Mouse (Mus musculus) forebrain, embryonic 12.5 days (tissue): ENCODE results near the gene Hs3st4. TPM values are rescaled to one million over a fixed set of nuclear protein-coding genes. Genes with fewer than 3 reads are reported as not detected.
A peak's percentile ranks its signal among the peaks of the same experiment; 100 is the strongest.

ENCODE experiments used
- ATAC-seq: fragments of 200-750 bp; cut with Nextera tagmentation; 2 replicates; pipeline ENCODE4 v1.8.0; 2017; ENCODE audit warnings: moderate TSS enrichment; ENCODE audit not compliant: low FRiP score
- H3K27ac ChIP-seq: fragments of 300-500 bp; sonication (generic); 2 replicates; pipeline ENCODE4 v1.5.1; 2016; ENCODE audit warnings: mild to moderate bottlenecking
- H3K27me3 ChIP-seq: fragments of 300-500 bp; sonication (generic); 2 replicates; pipeline ENCODE4 v1.6.1; 2016; ENCODE audit warnings: mild to moderate bottlenecking
- H3K36me3 ChIP-seq: fragments of 300-500 bp; sonication (generic); replicated peaks from 2 replicates; pipeline ENCODE4 v1.6.1; 2016; ENCODE audit warnings: mild to moderate bottlenecking
- H3K4me1 ChIP-seq: fragments of 300-500 bp; sonication (generic); 2 replicates; pipeline ENCODE4 v1.6.1; 2016
- H3K4me2 ChIP-seq: fragments of 300-500 bp; sonication (generic); 2 replicates; pipeline ENCODE4 v1.6.1; 2016; ENCODE audit warnings: mild to moderate bottlenecking, moderate library complexity
- H3K4me3 ChIP-seq: fragments of 300-500 bp; sonication (generic); replicated peaks from 2 replicates; pipeline ENCODE4 v1.5.1; 2016; ENCODE audit warnings: mild to moderate bottlenecking
- H3K9ac ChIP-seq: fragments of 300-500 bp; sonication (generic); 2 replicates; pipeline ENCODE4 v1.6.1; 2016; ENCODE audit warnings: mild to moderate bottlenecking
- H3K9me3 ChIP-seq: fragments of 300-500 bp; sonication (generic); 2 replicates; pipeline ENCODE4 v1.6.1; 2016
- WGBS: fragments of 180-500 bp; shearing (Covaris S2); methylation state at CpG from one replicate; pipeline ENCODE4 v1.1.7; 2016; 5-methylcytosine and 5-hydroxymethylcytosine counted together
- polyA plus RNA-seq: library from polyadenylated mRNA; unstranded; fragments of >200 nt; fragmentation: Nextera tagmentation; extraction: Ambion mirVana; gene quantifications from 2 replicates; pipeline ENCODE4 v1.2.1, GENCODE M21; 2016

Gene Hs3st4
- polyA plus RNA-seq, 1 experiment from 2014 or later: 1.4 TPM

GRCm38 (mm10) chr7:124026908-124027307, 44.2 kb downstream of the Hs3st4 start:
- H3K4me3 ChIP-seq: no peak overlapping the region
- H3K4me2 ChIP-seq: no peak overlapping the region
- H3K4me1 ChIP-seq: no peaks in the 10 kb centered on the region
- no peak for ATAC-seq
- no peak overlapping the region for H3K27ac ChIP-seq
- WGBS: 89% methylated on average over 5 of the region's 5 CpGs
- no peaks in the 10 kb centered on the region for H3K9me3 ChIP-seq
- H3K36me3 ChIP-seq: no peaks in the 10 kb centered on the region
- no peaks in the 10 kb centered on the region for H3K27me3 ChIP-seq
- no peak overlapping the region for H3K9ac ChIP-seq

GRCm38 (mm10) chr7:124032236-124032635, 49.6 kb downstream of the Hs3st4 start:
- H3K36me3 ChIP-seq: no peaks in the 10 kb centered on the region

GRCm38 (mm10) chr7:124033332-124033731, 50.7 kb downstream of the Hs3st4 start:
- Histone ChIP-seq H3K9ac (no peak overlapping the region), H3K4me3 (no peak overlapping the region), H3K27me3 (no peaks in the 10 kb centered on the region), H3K4me2 (no peak overlapping the region), H3K9me3 (no peaks in the 10 kb centered on the region), H3K27ac (no peak overlapping the region), H3K36me3 (no peaks in the 10 kb centered on the region), H3K4me1 (peaks cover 10% of the 10 kb centered on the region)
- 60% methylated on average over 2 of the region's 2 CpGs for WGBS
- ATAC-seq: no peak

More at GRCm38 (mm10) chr7:124032236-124032635, 49.6 kb downstream of the Hs3st4 start:
- WGBS: 39% methylated on average over 2 of the region's 2 CpGs
- H3K27ac ChIP-seq: no peak overlapping the region
- no peak overlapping the region for H3K4me3 ChIP-seq
- H3K9me3 ChIP-seq: no peaks in the 10 kb centered on the region
- no peak for ATAC-seq
- H3K4me1 ChIP-seq: peaks cover 3% of the 10 kb centered on the region
- H3K4me2 ChIP-seq: no peak overlapping the region
- no peak overlapping the region for H3K9ac ChIP-seq
- no peaks in the 10 kb centered on the region for H3K27me3 ChIP-seq

- ATAC-seq: no peak
- WGBS: 30% methylated on average over 5 of the region's 5 CpGs
- H3K4me3 ChIP-seq: no peak overlapping the region
These were observed 54.6 kb downstream of the Hs3st4 start for GRCm38 (mm10) chr7:124037281-124037700.

GRCm38 (mm10) chr7:124039142-124039541, 56.5 kb downstream of the Hs3st4 start:
- no peaks in the 10 kb centered on the region for H3K9me3 ChIP-seq
- H3K27me3 ChIP-seq: no peaks in the 10 kb centered on the region
- no peak for ATAC-seq
- no peaks in the 10 kb centered on the region for H3K36me3 ChIP-seq
- 71% methylated on average over 5 of the region's 5 CpGs for WGBS
- H3K4me2 ChIP-seq: no peak overlapping the region
- H3K4me1 ChIP-seq: peaks cover 10% of the 10 kb centered on the region
- no peak overlapping the region for H3K27ac ChIP-seq
- H3K4me3 ChIP-seq: no peak overlapping the region
- H3K9ac ChIP-seq: no peak overlapping the region

More at GRCm38 (mm10) chr7:124037281-124037700, 54.6 kb downstream of the Hs3st4 start:
- H3K4me1 ChIP-seq: peaks cover 10% of the 10 kb centered on the region
- H3K9ac ChIP-seq: no peak overlapping the region
- no peaks in the 10 kb centered on the region for H3K36me3 ChIP-seq
- H3K4me2 ChIP-seq: no peak overlapping the region
- H3K27ac ChIP-seq: no peak overlapping the region
- no peaks in the 10 kb centered on the region for H3K27me3 ChIP-seq
- no peaks in the 10 kb centered on the region for H3K9me3 ChIP-seq

GRCm38 (mm10) chr7:124047382-124047781, 64.7 kb downstream of the Hs3st4 start:
- no peak overlapping the region for H3K4me2 ChIP-seq
- no peak for ATAC-seq
- H3K36me3 ChIP-seq: no peaks in the 10 kb centered on the region

GRCm38 (mm10) chr7:124048971-124049370, 66.3 kb downstream of the Hs3st4 start:
- Histone ChIP-seq H3K27ac (no peak overlapping the region), H3K4me3 (no peak overlapping the region), H3K9ac (no peak overlapping the region), H3K36me3 (no peaks in the 10 kb centered on the region), H3K4me1 (no peaks in the 10 kb centered on the region), H3K4me2 (no peak overlapping the region), H3K9me3 (no peaks in the 10 kb centered on the region), H3K27me3 (no peaks in the 10 kb centered on the region)
- 62% methylated on average over 1 of the region's 1 CpGs for WGBS
- ATAC-seq: no peak

More at GRCm38 (mm10) chr7:124047382-124047781, 64.7 kb downstream of the Hs3st4 start:
- Histone ChIP-seq H3K4me1 (no peaks in the 10 kb centered on the region), H3K27ac (no peak overlapping the region), H3K27me3 (no peaks in the 10 kb centered on the region), H3K4me3 (no peak overlapping the region), H3K9ac (no peak overlapping the region), H3K9me3 (no peaks in the 10 kb centered on the region)

- ATAC-seq: no peak
- WGBS: 88% methylated on average over 5 of the region's 5 CpGs
- no peaks in the 10 kb centered on the region for H3K4me1 ChIP-seq
- H3K4me3 ChIP-seq: no peak overlapping the region
- no peaks in the 10 kb centered on the region for H3K27me3 ChIP-seq
- no peaks in the 10 kb centered on the region for H3K9me3 ChIP-seq
- H3K9ac ChIP-seq: no peak overlapping the region
- H3K27ac ChIP-seq: no peak overlapping the region
- no peaks in the 10 kb centered on the region for H3K36me3 ChIP-seq
- no peak overlapping the region for H3K4me2 ChIP-seq
These were observed 67.8 kb downstream of the Hs3st4 start for GRCm38 (mm10) chr7:124050421-124050820.

GRCm38 (mm10) chr7:124083741-124084140, 101.1 kb downstream of the Hs3st4 start:
- 42% methylated on average over 1 of the region's 1 CpGs for WGBS
- Histone ChIP-seq H3K4me3 (no peak overlapping the region), H3K36me3 (no peaks in the 10 kb centered on the region), H3K27me3 (no peaks in the 10 kb centered on the region), H3K9ac (no peak overlapping the region), H3K9me3 (0 out of 2 replicates have a peak, but pooled peaks cover 3% of the 10 kb centered on the region), H3K4me1 (no peaks in the 10 kb centered on the region), H3K27ac (no peak overlapping the region), H3K4me2 (no peak overlapping the region)
- ATAC-seq: no peak

GRCm38 (mm10) chr7:124129019-124129418, 146.3 kb downstream of the Hs3st4 start:
- Histone ChIP-seq H3K27ac (no peak overlapping the region), H3K9ac (no peak overlapping the region), H3K9me3 (no peaks in the 10 kb centered on the region), H3K27me3 (no peaks in the 10 kb centered on the region), H3K4me1 (no peaks in the 10 kb centered on the region), H3K36me3 (no peaks in the 10 kb centered on the region), H3K4me3 (no peak overlapping the region), H3K4me2 (no peak overlapping the region)
- ATAC-seq: 0 out of 2 replicates have a peak, but pooled peaks have one; percentile 53
- WGBS: 10% methylated on average over 2 of the region's 2 CpGs

- no peaks in the 10 kb centered on the region for H3K36me3 ChIP-seq
- no peaks in the 10 kb centered on the region for H3K27me3 ChIP-seq
- no peak overlapping the region for H3K4me3 ChIP-seq
- H3K27ac ChIP-seq: no peak overlapping the region
- peak; percentile 17; the same call in 1 of the 2 replicates for ATAC-seq
- no peaks in the 10 kb centered on the region for H3K4me1 ChIP-seq
- no peaks in the 10 kb centered on the region for H3K9me3 ChIP-seq
- WGBS: 61% methylated on average over 7 of the region's 7 CpGs
- no peak overlapping the region for H3K9ac ChIP-seq
- no peak overlapping the region for H3K4me2 ChIP-seq
These were observed 148.6 kb downstream of the Hs3st4 start for GRCm38 (mm10) chr7:124131312-124131711.

GRCm38 (mm10) chr7:124136133-124136532, 153.5 kb downstream of the Hs3st4 start:
- Histone ChIP-seq H3K36me3 (no peaks in the 10 kb centered on the region), H3K4me2 (no peak overlapping the region), H3K27me3 (no peaks in the 10 kb centered on the region), H3K9me3 (no peaks in the 10 kb centered on the region), H3K4me3 (no peak overlapping the region), H3K9ac (no peak overlapping the region), H3K4me1 (no peaks in the 10 kb centered on the region), H3K27ac (no peak overlapping the region)
- 84% methylated on average over 5 of the region's 5 CpGs for WGBS
- ATAC-seq: no peak

- no peak for ATAC-seq
- Histone ChIP-seq H3K4me3 (no peak overlapping the region), H3K36me3 (no peaks in the 10 kb centered on the region), H3K9ac (no peak overlapping the region), H3K4me1 (no peaks in the 10 kb centered on the region), H3K4me2 (no peak overlapping the region), H3K27me3 (no peaks in the 10 kb centered on the region), H3K27ac (no peak overlapping the region), H3K9me3 (no peaks in the 10 kb centered on the region)
- 94% methylated on average over 6 of the region's 6 CpGs for WGBS
These were observed 158.6 kb downstream of the Hs3st4 start for GRCm38 (mm10) chr7:124141229-124141628.
